Mouse (Mus musculus): Measurements from ENCODE around the gene Wnt5b.
"Not testable (repeated sequence)": the region's sequence is repeated elsewhere in the genome, so short reads cannot be mapped to it uniquely, and the experiment has no call there.

Wnt5b gene

DNA sequence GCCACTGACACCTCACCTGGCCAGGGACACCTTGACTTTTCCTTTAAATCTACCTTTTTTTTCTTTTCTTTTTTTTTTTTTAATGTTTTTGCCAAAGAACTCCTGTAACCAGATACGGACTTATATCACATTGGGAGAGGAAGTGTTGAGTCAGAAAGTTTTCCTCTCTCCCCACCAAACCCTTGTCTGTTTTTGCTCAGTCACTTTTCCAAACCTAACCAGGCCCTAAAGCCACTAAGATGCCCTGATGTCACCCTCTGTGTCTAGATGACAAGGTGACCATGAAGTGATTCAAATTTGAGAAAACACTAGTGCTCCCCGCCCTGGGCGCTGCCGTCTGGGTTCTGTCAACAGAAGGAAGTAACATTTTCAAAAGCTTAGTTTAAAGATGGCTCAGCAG lies 85.1 kb downstream of the Wnt5b start:
- no peak for DNase-seq (ENCODE audit: low read depth in 2 of 2, low spot score in 2 of 2)

DNA sequence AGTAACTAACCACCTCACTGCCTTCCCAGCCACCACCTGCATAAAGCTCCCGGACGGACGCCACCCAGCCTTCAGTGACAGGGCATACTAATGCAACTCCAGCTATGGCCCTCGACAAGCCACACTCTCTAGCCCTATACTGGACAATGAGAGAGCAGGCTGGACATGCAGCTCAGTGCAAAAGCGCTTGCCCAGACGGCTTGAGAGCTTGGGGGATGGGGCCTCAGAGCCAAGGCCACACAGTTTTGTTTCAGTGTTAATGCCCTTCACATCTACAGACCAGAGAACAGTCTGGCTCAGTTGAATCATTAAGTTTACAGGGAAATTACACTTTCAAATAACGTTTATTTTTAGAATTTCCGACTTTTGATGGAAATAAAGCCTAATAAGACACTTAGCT lies 86.0 kb downstream of the Wnt5b start:
- DNase-seq (ENCODE audit: low read depth in 2 of 2, low spot score in 2 of 2): no peak

DNA sequence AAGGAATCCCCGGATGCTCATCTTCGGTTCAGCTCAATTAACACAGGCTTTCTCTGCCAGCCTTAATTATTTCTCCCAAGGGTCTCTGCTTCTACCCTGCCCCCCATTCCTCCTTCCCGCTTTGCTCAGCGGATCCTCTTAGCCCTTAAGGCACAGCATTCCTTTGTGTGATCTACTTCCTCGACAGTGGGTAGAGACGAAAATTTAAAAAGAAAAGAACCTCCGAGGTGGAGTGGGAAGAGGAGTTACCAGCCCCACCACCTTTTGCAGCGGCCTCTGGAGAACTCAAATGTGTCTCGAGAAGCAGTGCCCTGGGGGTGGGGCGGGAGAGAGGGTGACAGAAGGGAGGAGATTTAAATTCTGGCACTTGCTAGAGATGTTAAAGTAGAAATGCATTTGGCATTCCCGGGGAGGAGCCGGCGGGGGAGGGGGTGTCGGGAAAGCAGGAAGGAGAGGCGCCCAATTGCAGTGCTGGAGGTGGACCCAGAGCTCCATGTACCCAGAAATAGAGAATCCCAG lies 92.1 kb downstream of the Wnt5b start:
- DNase-seq (ENCODE audit: low read depth in 2 of 2, low spot score in 2 of 2): no peak

DNA sequence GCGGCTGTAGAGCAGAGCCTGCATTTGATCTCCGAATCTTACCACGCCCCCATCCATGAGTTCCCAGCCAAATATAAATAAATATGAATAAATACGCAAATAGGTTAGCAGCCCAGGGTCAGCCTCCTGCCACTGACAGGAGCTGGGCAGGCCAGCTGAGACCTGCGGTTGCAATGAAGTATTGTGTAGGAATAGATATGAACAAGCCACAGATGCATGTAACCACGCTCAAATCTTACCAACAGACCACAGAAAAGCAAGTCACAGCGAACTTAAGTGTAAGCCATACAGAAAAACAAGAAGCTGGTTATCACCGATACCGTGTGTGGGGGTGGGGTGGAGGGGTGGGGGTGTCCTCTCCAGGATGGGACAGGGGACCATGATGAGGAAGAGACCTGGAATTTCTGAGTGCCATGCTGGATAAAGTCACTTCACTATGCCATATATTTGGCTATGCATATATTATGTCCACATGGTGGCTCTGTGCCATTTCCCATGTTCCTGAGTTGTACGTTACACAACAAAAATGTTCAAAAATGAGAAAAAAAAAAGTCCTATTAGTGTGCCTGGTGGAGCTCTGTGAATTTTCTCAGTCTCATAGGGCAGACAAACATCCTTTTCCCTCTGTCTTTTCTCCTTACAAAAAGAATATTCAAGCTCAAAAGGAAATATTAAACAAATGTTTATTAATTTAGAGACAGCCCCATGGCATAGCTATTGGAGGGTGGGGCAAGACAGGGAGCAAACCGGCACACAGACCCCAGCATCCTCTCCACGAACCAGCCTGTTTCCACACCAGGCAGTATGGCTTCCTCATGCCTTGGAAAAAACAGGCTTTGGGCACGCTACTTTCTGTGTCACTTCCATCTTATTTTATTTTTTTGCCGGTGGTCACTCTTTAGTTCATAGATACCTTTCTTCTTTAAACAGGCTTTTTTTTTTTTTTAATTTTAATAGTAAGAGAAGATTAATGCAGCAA lies 92.9 kb downstream of the Wnt5b start:
- no peak for DNase-seq (ENCODE audit: low read depth in 2 of 2, low spot score in 2 of 2)

DNA sequence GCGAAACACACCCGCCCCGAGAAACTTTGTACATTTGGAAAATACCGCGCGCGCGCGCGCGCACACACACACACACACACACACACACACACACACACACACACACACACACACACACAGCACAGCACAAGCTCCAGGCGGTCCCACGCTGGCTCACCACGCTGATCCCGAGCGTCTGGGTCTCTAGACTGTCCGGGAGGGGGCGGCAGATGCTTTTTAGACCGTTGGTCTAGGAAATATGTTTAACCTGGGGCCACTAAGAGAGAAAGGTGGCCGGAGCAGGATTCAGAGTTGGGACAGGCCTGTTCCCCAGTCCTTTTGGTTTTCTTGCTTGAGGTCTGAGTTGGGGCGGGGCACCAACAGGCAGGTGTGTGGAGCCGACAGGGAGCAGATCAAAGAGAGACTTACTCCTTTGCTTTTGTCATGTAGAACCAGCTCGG lies 95.1 kb downstream of the Wnt5b start:
- DNase-seq (ENCODE audit: low read depth in 2 of 2, low spot score in 2 of 2): peak in 1 of 2 experiments; percentile 36

DNA sequence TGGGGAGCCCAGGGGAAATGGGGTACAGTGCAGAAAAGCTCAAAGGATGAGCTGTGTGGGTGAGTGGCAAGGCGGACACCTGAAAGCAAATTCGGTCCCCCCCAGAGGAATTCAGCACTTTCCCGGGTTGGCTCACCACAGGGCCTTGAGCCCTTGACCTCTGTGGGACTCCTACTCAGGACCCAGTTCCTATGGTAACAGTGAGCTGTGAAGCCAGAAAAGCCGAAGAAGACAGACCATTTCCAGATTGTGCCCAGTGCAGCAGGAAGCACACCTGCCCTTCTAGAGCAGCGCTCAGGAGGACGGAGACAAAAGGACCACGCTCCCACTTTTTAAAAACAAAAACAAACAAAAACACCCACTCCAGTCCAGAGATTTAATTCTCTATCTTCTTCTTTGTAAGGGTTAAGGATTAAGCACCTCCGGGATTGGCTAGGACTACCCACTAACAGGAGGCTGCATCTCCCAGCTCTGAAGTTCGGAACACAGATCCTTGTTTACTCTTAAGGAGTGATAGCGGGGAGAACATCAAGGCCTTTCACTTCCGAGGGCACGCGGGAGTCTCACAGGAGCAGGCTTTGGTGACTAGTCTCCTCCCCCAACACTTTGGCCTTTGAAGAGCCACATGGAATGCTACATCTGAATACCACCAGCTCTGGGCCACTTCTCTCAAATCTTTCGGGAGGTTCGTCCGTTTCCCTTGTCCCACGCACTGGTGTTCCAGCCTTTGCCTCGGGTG lies 95.7 kb downstream of the Wnt5b start:
- no peak for DNase-seq (ENCODE audit: low read depth in 2 of 2, low spot score in 2 of 2)

DNA sequence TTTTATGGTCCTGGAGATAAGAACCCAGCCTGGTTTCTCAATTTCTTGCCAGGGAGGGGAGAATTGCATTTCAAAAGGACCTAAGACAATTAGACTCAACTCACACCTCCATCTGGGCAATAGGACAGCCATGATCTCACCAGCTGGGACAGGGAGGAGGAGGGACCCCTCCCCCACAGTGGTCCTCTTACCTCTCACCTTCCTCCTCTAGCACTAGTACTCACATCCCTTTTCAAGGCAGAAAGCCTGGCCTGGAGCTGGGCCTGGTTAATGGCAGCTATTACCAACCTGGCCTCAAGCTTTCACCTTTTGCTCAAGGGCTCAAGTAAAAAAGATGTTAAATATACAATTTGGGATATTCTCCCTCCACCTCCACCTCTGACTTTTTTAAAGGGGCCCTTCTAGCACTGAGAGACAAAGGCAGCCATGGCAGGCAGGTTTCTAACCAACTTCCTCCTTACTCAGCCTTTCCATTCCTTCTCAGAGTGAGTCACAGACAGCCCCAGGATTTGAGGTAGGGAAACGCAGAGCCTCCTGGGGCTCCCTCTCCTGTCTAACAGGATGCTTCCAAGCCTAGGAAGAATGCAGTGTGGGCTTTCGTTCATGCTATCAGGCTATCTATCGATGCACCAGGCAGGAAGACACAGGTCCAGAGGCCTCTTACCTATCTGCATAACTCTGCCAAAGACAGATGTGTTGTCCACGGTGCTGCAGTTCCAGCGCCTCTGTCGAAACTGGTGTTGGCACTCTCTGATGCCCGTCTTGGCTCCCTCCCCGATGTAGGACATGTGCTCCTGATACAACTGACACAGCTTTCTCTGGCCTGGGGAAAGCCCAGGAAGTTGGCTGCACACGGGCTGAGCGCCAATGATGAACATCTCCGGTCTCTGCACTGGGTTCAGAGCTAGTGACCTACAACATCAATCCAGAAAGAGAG lies 98.2 kb downstream of the Wnt5b start:
- no peak for DNase-seq (ENCODE audit: low read depth in 2 of 2, low spot score in 2 of 2)

DNA sequence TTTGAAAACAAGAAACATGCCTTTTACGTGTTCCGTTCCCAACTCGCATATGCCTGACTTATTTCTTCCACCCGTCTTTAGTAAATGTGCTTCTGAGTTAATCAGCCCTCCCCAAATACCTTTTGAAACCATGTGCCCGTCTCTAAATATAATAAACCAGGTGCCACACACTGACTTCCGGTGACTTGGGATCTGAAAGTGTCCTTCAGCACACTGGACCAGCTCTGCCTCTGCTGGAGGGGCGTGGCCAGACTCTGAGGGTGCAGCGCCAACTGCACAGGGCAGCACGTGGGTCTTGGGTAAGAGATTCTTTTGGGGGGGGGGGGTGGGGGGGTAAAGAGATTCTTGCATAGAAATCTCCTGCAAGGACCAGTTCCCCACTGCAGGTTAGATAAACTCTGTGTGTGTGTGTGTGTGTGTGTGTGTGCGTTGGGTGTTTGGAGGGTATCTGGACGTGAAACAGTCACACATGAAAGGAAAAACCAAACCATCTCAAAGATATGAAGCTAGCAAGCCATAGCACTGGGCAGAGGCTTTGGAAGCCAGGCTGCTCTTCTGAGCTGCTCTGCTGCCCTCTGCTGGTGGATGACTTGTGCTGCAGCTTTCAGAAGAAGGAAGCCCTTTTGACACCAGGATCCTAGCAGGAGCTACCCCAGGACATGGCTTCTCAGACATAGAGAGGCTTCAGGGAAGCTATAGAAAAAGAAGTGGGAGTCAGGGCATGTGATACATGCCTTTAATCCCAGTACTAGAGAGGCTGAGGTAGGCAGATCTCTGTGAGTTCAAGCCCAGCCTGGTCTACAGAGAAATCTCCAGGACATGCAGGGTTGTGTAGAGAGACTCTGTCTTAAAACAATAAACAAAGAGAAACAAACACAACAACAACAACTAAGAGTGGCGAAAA lies 100.2 kb downstream of the Wnt5b start:
- DNase-seq (ENCODE audit: low read depth in 2 of 2, low spot score in 2 of 2): peak; percentile 66 to 73

DNA sequence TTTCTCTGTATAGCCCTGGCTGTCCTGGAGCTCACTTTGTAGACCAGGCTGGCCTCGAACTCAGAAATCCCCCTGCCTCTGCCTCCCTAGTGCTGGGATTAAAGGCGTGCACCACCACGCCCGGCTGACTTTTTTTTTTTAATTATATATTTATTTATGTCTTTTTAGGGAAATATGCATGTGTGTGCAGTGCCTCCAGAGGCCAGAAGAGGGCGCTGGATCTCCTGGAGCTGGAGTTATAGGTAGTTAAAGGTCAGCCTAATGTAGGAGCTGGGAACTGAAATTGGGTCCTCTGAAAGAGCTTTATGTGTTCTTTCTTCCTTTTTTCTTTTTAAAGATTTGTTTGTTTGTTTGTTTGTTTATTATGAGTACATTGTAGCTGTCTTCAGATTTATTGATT lies 101.4 kb downstream of the Wnt5b start:
- not testable (repeated sequence) for DNase-seq (ENCODE audit: low read depth in 2 of 2, low spot score in 2 of 2)

DNA sequence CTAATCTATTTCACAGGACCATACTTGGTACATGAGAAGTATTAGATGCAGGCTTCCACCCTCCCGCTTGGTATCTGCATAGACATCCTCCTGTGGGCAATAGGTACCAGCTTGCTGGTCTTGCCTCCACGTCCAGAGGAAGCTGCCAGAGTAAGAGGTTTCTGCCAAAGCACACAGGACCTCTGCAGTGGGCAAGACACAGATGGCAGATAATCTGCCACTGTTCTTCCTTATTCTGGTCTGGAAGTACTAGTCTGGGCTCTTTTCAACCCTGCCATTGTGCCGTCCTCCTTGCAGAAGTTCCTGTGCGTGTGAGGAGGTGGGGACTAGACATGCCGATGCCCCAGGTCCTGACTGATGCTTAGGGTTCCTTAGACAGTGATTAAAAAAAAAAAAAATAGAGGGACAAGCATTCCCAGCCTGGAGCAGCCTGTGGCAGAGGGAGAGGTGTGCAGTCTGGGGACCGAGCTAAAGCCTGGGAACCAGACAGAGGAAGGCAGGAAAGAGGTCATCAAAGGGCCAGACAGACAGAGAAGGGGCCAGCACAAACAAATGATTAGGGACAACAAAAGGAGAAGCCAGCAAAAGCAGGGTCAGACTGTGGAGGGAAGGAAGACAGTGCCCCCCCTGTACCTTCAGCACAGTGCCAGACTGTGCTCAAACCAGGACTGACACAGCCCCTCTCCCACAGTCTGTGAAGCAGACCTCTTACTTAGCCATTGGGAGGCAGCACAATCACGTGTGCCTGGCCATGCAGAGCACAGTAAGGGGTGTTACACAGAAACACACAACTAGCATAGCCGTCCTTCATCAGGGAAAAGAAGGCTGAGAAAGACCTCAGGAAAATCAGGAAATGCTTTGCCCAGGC lies 106.0 kb downstream of the Wnt5b start:
- DNase-seq (ENCODE audit: low read depth in 2 of 2, low spot score in 2 of 2): no peak

DNA sequence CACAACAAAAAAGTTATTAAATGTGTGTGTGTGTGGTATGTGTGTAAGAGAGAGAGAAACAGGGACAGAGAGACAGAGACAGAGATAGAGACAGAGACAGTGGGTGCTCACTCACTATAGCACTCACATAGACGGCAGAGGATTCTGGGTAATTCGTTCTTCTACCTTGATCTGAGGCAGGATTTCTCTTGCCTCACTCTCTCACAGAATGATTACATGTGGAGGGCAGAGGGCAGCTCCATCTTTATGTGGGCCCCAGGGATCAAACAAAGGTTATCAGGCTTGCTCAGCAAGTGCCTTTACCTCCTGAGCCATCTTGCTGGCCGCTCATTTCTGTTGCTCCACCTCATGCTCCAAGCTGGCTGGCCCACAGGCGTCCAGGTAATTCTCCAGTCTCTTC lies 109.8 kb downstream of the Wnt5b start:
- DNase-seq (ENCODE audit: low read depth in 2 of 2, low spot score in 2 of 2): no peak

DNA sequence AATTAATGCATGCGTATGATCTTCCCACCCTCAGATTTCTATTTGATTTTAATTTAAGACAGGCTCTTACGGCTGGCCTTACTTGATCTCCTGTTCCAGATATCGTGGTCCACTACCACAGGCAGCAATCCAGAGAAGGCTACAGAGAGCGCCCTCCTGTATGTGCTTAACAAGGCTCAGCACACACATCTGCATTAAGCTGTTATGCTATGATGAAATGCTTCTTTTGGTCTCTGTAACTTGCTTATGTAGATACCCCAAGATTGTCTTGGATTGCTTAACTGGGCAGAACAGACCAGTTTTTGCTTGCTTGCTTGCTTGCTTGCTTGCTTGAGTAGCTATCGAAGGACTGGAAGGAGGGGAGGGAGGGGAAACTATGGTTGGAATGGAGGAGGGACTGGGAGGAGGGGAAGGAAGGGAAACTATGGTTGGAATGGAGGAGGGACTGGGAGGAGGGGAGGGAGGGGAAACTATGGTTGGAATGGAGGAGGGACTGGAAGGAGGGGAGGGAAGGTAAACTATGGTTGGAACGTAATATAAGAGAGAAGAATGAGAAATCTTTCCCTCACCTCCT lies 112.3 kb downstream of the Wnt5b start:
- DNase-seq (ENCODE audit: low read depth in 2 of 2, low spot score in 2 of 2): no peak

DNA sequence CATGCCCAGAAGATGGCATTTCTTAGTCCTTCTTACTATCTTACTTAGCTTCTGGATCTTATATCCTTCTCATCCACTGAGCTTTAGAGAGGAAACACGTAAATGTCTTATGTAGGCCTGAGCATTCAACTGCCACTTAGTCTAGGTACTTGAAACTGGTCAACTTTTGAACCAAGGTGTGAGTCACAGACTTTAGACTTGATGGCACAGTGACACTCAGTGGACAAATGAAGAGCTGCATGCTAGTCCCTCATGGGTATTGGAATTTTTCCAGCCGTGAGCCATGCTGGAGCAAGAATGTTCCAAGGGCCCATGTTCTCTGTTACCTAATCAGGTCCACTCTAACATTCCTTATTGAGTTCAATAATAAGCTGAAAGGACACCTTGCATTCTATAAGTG lies 113.6 kb downstream of the Wnt5b start:
- peak; percentile 31 for DNase-seq (ENCODE audit: low read depth in 2 of 2, low spot score in 2 of 2)

DNA sequence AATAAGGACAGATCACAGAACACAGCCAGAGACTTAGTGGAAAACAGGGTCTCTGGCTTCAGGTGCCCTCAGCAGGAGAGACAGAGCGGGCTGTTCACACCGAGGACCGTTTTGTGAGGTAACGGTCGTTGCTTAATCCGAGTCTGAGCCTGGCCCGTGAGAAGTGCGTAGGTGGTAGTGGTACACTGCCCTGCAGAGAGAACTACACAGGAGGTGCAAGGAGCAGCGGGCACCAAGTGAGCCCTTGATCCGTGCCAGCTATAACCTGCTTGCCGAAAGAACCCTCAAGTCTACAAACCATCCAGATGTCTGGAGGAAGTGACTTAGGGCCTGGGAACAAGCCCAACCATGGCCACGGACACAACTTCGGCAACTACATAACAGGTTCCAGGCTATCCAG lies 114.8 kb downstream of the Wnt5b start:
- no peak for DNase-seq (ENCODE audit: low read depth in 2 of 2, low spot score in 2 of 2)

DNA sequence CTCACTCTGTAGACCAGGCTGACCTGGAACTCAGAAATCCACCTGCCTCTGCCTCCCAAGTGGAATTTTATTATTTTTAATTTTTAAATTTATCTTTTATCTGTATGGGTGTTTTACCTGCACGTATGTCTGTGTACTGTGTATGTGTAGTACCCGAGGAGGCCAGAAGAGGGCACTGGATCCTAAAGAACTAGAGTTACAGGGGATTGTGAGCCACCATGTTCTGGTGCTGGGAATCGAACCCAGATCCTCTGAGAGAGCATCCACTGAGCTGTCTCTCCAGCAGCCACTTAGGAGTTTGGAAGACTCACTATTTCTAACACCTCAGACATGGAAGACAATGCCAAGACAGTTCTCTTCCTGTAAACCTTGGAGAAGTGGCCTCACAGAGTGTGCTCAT lies 115.5 kb downstream of the Wnt5b start:
- peak in 1 of 2 experiments; percentile 52 for DNase-seq (ENCODE audit: low read depth in 2 of 2, low spot score in 2 of 2)

DNA sequence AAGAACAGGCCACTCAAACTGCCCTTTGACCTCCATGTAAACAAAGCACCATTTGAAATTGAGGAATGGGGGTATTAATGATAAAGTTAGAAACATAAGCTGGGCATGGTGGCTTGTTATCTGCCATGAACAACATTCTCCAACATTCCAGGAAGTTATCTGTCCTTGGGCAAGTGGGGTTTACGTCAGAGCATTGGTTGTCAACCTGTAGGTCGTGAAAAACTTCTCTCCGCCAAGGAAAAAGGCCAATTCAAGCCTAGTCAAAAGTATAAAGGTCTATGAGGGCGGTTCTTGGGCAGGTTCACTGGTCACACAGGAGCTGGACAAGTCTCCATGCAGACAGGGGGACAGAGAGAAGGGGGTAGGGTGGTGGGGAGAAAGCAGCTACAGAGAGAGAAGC lies 123.1 kb downstream of the Wnt5b start:
- DNase-seq (ENCODE audit: low read depth in 2 of 2, low spot score in 2 of 2): no peak

DNA sequence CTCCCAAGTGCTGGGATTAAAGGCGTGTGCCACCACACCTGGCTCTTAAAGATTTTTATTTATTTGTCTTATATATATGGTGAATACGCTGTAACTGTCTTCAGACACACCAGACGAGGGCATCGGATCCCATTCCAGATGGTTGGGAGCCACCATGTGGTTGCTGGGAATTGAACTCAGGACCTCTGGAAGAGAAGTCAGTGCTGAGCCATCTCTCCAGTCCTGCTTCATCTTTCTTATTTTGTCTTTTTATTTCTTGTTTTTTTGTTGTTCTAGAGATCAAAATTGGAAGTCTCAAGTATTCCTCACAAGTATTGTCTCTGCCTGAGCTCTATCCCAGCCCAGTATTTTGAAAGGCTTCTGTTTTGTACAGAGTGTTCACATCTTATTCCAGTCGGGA lies 123.8 kb downstream of the Wnt5b start:
- no peak for DNase-seq (ENCODE audit: low read depth in 2 of 2, low spot score in 2 of 2)

DNA sequence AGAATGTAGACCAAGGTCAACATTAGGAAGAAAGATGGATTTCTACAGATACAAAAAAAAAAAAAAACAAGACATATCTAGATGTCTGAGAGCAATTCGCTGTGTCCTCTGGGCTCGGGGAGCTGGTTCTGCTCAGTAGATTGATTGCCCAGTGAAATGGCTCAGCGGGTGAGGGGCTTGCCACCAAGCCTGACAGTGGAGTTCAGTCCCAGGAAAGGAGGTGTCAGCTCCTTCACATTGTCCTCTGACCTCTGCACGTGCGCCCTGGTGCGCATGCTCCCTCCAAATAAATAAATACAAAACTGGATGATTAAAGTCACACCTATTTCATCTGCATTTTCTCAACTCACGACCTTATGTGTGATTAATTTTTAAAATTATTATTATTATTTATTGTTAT lies 124.7 kb downstream of the Wnt5b start:
- no peak for DNase-seq (ENCODE audit: low read depth in 2 of 2, low spot score in 2 of 2)
